Mouse (Mus musculus) heart, adult 18-20 months (tissue): ENCODE results near the gene Trit1. TPM values are rescaled to one million over a fixed set of nuclear protein-coding genes. Genes with fewer than 3 reads are reported as not detected.
"Not testable (repeated sequence)": the region's sequence is repeated elsewhere in the genome, so short reads cannot be mapped to it uniquely, and the experiment has no call there.

ENCODE experiments used
- DNase-seq, 2 experiments: peaks; one replicate each; pipeline ENCODE4 v3.0.0; 2021 to 2022; ENCODE audit warnings: mixed read lengths in 1 of 2
- long read RNA-seq, 2 experiments: library from polyadenylated mRNA; stranded (forward); transcript quantifications; one replicate each; pipeline ENCODE4 v2.0.0; 2021
- total RNA-seq, 2 experiments: library from RNA; stranded (reverse); gene quantifications; 2 replicates each; pipeline ENCODE4 v1.2.3; 2021

The Trit1 gene
- total RNA-seq: 1 to 10 TPM; 4.9 to 5.5 TPM
- long read RNA-seq, experiment 1, partial matches to known transcripts: 1 of 1 reads
- long read RNA-seq, experiment 1, other reads (novel, unspliced or antisense): 0 of 1 reads
- long read RNA-seq, experiment 2, partial matches to known transcripts: 0 of 1 reads
- long read RNA-seq, experiment 2, other reads (novel, unspliced or antisense): 1 of 1 reads

DNA sequence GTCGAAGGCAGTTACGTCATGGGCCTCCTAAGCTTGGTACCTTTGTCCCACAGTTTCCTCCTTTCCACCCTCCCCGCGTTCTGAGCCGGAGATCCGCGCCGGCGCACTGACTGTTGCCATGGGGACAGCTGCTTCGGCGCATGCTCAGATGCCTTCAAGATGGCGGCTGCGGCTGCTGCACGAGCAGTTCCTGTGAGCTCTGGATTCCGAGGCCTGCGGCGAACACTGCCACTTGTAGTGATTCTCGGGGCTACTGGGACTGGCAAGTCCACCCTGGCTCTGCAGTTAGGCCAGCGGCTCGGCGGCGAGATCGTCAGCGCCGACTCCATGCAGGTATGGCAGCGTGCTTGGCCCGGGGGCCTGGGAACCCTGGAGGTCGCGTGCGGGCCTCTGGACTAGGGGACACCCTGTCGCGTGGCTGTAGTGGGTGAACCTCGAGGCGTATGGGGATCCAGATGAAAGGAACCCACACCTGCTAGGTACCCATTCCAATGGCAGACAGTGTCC is at the start of gene Trit1:
Trit1 (plus strand) TSS at position 147 of the 507 bp plus-strand sequence.
- peak; percentile 95 to 96 for DNase-seq

DNA sequence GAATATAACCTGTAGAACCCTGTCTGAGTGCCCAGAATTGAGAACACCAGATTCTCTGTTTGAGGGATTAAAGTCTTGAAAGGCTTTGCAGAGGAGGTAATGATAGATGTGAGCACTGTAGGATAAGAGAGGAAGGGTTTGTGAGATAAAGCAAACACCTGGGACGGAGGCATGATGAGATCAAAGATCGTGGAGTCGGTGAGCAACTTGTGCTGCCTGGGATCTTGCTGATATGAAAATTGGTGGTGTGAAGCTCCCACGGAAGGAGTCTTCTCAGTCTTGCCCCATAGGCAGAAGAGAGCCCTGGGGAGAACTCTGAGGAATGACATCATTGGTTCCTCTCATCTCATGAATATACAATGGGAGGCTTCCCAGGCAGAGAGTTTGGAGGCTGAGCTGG is 48.3 kb upstream of the Trit1 start:
- DNase-seq: no peak

- DNase-seq: no peak
These were observed 45.2 kb upstream of the Trit1 start for GRCm38 (mm10) chr4:122971191-122971590.

DNA sequence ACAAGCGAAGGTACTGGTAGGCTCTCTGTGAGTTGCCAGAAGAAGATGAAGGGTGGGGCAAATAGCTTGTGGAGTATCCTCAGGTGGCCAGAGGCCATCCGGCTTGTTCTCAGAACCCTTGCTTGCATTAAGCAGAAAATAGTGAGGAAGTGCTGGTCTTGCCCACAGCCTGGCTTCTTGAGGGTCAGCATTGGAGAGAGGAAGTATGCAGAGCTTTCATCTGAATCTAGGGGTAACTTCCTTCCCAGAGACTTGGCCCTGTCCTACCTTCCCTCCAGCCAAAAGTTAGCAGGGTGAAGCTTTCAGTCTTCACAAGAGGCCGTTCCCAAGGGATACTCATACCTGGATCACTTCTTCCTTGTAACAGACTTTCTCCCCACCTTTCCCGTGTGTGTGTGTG is 44.8 kb upstream of the Trit1 start:
- no peak for DNase-seq

DNA sequence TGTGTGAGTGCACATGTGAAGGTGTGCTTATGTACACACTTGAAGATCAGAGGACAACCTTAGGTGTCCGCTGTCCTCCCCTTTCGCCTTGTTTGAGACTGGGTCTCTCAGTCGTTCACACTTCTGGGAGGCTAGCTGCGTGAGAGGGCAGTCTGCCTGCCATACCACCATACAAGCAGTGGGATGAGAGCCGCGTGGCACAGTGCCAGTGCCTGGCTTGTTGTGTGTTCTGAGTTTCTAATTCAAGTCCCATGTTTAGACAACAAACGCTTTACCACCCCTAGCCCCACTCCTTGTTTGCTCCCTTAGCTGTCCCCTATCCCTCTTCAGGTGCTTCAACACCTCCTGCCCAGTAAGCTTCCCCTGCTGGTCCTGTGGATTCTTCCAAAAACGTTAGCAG is 44.3 kb upstream of the Trit1 start:
- no peak for DNase-seq

DNA sequence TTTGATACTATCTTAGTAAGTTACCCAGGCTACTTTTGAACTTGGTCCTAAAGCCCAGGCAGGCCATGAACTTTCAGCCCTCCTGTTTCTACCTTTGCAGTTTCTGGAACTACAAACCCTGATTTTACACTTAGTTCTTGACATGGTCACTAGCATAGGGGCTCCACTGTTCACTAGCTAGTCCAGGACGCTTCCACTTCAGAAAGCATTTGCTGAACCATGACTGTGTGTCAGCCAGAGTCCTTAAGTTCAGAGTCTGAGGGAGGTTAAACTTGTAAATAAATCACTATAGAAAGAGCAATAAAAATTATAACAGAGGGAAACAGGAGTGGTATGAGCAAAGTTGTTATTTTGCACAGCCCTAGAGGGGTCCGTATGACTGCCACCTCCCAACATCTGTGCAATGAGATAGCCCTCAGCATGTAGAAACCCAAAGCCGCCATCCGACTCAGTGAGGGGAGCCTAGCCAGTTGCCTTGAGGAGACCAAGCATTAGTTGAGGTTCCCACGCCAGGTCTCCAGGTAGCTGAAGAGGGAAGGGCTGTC is 41.3 kb upstream of the Trit1 start:
- DNase-seq: no peak

DNA sequence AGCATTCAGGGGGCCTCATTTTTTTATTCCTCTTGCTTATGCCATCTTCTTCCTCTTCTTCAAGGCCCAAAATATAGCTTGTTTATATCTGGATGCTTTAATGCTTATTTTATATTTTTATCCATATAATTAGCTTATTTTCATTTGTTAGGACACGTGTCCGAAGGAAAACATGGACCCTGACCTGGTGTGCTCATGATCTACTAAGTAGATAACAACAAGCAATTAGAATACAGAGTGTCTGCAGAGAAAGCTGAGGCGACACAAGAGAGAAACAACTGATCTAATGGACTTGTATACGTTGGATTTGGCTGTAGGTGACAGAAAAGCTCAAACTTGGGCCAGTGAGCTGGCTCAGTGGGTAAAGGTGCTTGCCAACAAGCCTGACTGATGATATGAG is 39.5 kb upstream of the Trit1 start:
- no peak for DNase-seq

GRCm38 (mm10) chr4:122978850-122979249 is 37.5 kb upstream of the Trit1 start:
- no peak for DNase-seq

- DNase-seq: no peak
These were observed 36.6 kb upstream of the Trit1 start for GRCm38 (mm10) chr4:122979826-122980225.

- no peak for DNase-seq
These were observed 35.7 kb upstream of the Trit1 start for GRCm38 (mm10) chr4:122980684-122981083.

DNA sequence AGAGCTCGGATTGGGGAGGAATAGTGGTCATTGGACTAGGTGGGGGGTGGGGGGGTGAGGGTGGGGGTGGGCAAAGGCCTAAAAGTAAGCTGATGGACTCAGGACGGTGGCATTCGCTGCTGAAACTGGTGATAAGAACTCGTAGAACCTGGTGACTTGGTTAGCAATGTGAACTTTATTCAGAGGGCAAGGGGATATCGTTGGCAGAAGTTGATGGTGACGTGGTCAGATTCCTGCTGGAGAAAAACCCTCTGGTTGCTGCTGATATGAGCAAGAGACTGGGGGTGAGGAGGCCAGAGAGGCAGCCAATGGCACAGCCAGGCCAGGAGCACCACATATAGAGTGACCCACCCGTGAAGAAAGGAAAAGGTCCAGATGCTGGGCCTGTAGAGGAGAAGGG is 35.2 kb upstream of the Trit1 start:
- DNase-seq: no peak

DNA sequence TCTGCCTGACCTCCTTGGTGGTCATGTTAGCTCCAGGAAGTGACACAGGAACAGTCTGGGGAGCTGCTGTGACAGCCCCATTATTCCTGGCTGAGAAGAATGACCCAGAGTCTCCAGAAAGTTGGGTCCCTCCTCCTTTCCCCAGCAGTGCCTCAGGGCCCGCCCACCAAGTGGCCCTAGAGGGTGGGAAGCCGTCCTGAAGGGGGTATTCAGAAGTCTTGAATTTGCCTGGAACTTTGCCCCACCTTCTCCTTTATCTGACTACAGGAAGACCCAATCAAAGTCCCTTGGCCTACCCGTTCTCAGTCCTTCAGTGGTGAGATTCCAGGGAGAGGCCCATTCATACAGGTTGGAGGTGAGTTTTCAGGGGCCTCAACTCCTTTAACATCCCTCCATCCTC is 34.5 kb upstream of the Trit1 start:
- no peak for DNase-seq

DNA sequence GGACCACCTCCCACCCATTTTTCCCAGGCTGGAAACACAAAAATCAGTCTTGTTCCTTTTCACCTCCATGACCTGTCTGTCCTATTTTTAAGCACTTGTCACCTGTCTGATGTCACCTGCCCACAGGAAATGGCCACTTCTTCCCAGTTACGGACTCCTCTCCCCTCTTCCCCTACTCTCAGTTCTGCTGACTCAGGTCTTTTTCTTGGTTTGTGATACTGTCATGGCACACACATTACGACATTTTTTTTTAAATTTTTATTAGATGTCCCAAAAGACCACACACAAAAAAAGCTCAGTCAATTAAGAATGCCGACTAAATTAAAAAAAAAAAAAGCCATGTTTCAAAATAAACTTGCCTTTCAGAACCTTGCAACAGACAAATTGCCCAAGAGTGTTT is 33.9 kb upstream of the Trit1 start:
- DNase-seq: no peak

DNA sequence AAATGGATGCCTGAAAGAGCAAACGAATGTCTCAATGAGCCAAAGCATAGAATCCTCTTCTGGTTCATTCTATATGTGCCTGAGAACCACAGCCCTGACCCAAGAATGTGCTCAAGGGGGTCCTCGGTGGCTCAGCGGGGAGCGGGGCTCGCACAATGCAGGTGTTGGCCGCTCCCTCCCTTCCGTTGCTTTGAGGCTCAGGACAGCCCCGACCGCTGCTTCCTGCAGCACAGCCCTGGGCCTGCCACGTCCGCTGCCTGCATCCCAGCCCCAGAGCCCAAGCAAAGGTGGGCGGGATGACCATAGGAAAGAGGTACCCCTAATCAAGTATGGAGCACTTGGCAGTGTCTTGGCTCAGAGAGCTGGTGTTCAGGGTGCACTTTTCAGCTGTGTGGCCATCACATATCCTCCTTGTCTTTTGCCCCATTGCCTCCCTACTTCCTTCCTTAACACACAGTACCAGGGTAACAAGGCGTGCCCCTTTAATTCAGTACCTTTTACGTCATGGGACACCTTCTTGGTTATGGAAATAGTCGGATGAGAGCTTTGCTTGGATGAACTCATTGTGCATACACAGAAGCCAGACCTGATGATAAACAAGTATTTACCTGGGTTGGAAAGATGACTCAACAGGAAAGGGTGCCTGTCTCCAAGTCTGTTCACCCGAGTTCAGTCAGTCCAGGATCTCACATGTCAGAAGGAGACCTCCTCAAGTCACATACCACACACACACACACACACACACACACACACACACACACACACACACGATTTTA is 32.7 kb upstream of the Trit1 start:
- DNase-seq: no peak

DNA sequence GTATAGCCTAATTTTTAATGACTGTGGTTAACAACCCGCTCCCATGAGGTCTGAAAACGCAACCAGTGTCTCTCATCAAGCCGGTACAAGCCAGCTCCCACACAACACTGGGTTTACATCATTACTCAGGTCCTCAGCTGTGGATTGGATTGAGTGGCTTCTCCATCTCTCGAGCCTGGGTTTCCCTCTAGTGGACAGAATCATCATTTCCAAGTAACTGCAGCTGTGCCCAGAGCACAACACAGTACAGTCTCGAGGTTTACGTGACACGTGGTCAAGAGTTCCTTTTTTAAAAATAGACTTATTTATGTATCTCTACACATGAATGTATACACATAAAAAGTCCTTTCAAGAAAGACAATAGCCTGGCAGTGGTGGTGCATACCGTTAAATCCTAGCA is 31.3 kb upstream of the Trit1 start:
- peak; percentile 64 to 73 for DNase-seq

DNA sequence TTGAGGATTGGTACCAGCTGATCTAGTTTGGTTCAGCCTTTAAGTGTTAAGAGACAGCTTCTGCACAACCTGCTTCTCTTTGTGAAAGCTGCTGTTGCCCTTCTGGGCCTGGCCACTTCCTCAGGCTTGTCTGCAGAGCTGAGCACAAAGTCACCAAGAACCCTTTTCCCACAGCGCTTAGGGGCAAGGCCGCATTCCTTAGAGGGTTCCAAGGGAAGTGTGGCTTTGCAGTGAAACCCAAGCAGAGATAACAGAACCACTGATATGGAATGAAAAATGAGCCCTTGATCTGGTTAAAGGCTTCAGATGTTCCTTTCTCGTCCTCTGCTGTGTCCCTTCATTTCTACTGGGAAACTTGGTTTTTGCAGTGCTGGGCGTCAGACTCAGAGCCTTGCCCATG is 29.0 kb upstream of the Trit1 start:
- no peak for DNase-seq

DNA sequence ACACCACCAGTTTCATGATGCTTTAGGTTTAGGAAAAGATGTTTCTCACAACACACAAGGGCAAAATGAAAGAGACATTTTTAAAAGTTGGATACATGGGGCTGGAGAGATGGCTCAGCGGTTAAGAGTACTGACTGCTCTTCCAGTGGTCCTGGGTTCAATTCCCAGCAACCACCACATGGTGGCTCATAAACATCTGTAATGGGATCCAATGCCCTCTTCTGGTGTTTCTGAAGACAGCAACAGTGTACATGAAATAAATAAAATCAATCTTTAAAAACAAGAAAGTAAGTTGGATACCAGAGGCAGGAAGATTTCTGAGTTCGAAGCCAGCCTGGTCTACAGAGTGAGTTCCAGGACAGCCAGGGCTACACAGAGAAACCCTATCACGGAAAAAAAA is 28.4 kb upstream of the Trit1 start:
- not testable (repeated sequence) for DNase-seq

DNA sequence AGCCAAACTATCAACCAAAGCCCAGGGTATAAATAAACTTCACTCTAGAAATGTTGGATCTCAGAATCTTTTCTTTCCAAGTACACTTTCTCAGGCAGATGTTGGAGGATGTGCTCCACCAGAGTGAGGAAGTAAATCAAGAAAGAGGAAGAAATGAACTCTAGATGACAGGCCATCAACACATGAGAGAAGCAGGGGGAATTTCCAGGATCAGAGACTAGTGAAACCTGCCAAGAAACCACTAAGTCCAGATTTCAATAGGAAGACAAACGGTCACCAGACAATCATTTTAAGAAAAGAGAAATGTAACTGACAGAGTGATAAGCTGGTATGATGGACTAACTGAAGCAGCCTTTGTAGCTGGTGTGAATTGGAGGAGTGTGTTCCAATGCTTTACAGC is 25.2 kb upstream of the Trit1 start:
- no peak for DNase-seq

- DNase-seq: no peak
These were observed 24.1 kb upstream of the Trit1 start for GRCm38 (mm10) chr4:122992276-122992675.

- peak; percentile 69 to 88 for DNase-seq
These were observed 20.8 kb upstream of the Trit1 start, which contains the start of gene Mycl for GRCm38 (mm10) chr4:122995404-122996220. Mycl (plus strand) TSS chr4:122995652.

DNA sequence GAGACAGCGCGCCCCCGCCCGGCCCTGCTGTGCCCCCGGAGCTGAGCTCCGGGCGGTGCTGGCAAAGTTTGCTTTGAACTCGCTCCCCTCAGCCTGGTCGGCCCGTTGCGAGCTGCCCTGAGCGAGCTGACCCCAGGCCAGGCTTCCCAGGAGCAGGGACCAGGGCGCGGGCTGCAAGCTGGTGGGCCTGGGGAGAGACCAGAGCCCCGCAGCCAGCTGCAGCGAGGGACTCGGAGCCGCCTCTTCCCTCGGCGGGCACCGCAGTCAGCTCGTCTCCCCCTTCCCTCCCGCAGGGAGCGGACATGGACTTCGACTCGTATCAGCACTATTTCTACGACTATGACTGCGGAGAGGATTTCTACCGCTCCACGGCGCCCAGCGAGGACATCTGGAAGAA is 20.2 kb upstream of the Trit1 start:
- no peak for DNase-seq

DNA sequence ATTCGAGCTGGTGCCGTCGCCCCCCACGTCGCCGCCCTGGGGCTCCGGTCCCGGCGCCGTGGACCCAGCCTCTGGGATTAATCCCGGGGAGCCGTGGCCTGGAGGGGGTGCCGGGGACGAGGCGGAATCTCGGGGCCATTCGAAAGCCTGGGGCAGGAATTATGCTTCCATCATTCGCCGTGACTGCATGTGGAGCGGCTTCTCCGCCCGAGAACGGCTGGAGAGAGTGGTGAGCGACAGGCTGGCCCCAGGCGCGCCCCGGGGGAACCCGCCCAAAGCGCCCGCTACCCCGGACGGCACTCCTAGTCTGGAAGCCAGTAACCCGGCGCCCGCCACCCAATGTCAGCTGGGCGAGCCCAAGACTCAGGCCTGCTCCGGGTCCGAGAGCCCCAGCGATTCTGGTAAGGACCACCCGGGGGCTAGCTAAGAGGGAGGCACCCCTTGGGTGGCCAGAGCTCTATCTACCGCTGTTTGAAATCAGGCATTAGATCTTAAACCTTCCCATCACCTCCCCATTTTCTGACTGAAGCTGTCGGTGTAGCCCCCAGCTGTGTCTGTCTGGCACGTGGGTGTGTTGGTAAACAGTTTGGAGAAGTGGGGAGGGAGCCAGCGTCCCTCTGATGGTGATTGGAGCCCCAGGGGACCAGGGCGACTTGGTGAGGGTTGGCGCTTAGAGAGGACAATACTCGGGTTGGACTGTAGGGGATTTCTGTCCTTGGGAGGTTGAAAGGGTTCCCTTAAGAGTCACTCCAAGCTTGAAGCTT is 19.6 kb upstream of the Trit1 start:
- peak; percentile 12 to 40 for DNase-seq
